Mouse (Mus musculus): ENCODE measurements at regions not wholly inside any gene's neighbourhood (a gene's known extent, or its start where the extent isn't known, plus 50 kb on each side); places are given as distances from the start of the nearest gene placed in this dataset.

DNA sequence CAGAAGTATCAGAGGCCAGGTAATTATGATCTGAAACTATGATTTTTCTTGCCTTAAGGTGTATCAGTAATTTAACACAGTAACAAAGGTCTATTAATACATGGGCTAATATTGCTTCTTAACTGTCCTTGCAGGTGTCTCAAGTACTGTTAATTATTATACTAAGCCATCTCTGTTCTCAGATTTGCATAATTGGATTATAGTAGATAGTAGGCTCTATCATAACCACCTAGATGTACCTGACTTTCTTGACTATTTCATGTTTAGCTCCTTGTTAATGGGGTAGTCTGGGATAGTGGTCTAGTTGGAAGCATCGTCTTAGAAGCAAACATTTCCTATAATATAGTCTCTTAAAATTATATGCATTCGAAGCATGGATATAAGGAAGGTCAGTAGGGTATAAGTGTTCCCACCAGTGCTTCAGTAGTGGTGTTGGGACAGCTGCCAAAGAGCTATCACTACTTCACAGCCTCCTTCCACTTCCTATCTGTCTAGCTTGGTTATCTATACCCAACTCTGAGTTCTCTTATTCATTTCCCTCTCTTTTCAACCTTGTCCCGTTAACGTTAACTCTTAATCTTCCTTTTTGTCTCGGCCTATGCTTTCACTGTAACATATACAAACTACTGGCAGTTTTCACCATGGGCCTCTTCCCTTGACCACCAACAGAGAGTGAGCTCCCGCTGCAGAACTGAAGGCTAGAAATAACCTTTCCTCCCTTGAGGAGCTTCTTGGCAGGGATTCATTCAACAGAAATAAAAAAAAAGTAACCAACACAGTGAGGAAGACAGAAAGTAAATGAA, 630.9 kb upstream of the Lcorl start:
- DNase-seq = no peak

DNA sequence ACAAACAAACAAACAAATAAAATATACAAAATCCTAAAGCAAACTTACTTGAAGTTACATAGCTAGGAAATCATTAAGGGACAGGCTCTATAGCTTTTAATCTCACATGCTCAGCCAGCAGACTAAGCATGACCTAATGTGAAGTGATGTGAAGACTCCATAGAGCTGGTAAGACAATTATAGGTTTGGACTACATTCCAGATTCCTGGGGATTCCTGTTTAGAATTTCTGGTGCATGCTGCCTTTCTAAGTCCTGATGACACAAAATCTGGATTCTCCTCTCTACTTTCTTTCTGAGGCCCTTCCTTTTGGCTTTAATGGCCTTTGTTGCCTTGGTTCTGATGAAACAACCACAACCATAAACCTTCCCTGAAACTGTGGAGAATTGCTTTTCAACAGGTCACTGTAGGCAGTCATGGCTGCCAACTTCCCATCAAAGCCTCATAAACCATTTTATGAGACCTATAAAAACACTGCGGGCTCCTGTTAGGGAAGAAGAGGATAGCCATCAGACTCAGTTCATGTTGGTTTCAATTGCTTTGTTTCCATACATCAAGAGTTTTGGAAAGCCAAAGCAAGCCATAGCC, 629.4 kb upstream of the Lcorl start:
- no peak for DNase-seq

DNA sequence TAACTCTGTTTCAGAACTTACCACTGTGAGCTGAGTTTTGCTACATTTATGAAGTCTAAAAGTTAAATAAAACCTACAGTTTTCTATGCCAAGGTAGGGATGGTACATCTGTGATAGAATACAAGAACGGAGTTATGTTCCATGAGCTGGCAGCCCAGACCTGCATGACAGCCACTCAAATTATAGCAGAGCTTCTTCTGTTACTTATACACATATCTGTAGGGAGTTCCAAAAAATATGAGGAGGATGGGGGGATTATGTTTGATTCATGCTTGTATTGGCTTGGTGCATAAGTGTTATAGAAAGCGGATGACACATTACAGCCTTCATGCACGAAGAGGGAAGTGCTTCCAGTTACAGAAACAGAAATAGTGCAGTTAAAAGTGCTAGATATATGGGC, 598.9 kb upstream of the Lcorl start:
- no peak for DNase-seq

DNA sequence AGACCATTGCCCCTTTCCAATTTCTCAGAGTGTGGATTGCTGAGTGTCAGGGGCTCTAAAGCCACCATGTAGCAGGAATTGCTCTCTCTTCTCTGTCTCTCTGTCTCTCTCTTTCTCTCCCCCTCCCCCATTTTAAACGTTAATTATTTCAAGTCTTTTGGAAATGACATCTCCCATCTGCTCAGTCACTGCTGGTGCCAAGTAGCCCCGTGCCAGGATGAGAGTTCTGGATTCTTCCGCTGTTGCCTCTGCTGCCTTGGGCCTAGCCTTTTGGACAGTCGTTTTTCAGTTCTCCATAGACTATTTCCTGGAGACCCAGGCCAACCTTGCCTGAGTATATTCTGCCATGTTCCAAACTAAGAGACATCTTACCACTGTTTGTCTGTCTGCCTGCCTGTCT, 590.9 kb upstream of the Lcorl start:
- no peak for DNase-seq

DNA sequence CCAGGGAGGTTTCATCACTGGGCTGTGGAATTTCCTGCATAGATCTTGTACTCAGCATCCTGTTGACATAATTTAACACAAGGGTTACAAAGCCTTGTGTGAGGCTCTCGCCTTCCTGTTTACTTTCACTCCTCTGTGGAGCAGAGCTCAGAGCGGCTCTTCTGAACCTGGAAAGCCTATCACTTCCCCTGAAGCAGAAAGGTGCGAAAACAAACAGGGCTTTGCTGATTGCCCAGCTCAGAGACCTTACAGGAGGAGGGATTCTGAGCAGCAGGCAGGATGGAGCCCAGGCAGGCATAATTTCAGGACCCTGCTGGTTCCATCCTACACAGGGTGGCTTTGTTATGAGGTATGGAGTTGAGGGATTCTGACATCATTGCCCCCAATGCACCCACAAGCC, 588.4 kb upstream of the Lcorl start:
- DNase-seq = no peak

DNA sequence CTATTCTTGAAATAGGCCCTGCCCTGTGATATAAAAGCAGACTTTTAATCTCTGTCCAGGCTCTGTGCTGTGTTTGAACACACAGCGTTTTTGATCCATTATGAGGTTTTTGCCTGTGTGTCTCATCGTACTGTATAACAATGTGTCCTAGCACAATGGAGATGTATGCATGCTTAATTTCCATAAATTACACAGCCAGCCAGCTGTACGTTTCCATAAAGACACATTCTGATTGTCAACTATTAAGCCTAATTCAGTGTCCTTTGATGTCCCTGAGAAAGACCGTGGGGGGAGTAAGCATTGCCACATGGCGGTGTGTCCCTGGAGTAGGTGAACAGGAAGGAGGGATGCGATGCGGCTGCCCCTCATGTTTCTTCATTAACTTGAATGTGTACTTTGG, 587.7 kb upstream of the Lcorl start:
- DNase-seq = no peak

DNA sequence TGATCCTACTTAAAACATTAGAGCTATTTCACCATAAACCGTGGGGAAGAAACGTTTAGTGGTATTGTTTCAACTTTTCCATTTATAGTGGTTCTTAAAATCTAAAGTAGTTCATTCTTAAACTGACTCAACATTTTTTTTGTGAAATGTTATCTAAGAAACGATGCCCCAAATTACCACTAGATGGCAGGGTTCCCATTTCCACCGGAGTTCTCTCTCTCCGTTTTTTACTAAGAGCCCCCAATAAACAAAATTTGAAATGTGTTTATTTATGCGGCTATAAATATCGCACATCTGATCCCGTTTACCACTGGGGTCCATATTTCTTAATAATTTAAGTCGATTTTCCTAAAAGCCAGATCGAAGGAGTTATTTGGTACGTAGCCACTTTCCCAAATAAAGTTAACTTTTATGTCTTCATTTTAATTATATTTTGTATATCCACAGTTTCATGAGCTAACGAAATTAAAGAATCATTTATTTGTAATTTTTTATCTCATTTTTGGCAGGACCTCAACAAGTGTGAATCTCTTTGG, 586.5 kb upstream of the Lcorl start:
- DNase-seq = peak; percentile 43

DNA sequence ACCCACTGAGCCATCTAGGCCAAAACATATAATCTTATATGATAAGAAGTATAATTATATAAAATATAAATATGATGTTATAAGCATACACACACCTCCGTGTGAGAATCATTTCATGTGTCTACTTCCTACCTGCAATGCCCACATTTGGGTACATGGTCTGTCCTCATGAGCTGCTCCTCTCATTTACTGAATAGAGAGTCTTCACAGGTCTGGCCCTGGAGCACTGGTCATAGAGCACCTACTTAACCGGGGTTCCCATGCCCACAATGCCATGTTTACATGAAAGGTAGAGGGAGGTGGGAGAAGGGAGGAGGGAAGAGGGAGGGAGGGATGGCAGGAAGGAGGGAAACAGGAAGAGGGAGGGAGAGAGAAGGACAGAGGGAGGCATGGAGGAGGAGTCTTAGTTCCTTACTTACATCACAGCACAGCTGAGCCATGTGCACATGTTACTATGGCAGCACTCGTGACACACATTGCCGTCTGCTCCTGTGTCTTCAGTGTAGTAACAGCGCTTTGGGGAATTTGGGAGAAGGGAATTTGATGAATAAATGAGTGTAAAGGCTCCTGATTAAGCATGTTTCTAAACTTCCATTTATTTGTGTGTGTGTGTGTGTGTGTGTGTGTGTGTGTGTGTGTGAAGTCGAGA, 585.3 kb upstream of the Lcorl start:
- peak; percentile 5 for DNase-seq

DNA sequence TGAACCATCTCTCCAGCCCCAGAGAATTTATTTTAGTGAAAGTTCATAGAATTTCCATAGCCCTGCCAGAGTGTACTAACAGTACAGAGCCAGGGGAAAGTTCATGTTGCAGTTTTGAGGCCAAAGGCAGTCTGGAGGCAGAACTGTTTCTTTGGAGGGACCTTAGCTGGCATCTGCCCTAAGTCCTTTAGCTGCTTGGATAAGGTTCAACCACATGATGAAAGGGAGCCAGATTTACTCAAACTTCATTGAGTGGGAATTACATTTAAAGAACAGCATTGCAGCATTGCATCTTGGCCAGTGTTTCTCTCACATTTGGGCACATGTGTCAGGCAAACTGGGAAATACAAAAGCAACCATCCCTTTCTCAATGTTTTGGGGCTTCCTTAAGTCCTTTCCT, 584.3 kb upstream of the Lcorl start:
- peak; percentile 40 for DNase-seq

DNA sequence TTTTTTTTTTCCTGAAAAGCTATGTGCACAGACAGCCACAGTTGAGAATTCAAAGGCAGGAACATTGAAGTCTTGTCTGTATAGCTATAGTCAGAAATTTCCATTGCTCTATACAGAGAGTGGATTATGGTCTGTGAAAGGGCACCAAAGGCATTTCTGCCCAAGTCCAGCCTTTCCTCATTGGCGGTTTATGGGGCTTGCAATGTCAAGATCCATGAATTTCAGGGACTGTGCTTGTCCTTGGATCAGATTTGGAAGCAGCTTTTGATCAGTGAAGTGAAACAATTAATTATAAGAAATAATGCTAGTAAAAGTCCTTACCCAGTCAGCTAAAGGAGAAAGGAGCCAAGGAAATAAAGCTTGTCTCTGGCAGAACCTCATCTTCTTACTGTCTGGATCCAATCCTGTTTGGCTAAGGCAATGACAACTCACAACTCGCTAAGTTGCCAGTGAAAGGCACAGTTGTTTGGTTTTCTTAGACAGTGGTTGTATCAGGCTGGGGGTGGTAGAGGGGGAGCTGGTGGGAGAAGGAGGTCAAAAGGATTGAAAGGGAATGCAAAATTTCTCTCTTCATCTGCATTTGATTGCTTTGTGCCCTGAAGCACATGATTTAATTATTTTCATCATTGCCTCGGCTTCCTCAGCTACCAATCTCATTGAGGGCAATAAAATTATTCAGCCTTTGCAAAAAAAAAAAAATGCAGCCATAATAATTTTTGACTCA, 574.4 kb upstream of the Lcorl start:
- DNase-seq = no peak

DNA sequence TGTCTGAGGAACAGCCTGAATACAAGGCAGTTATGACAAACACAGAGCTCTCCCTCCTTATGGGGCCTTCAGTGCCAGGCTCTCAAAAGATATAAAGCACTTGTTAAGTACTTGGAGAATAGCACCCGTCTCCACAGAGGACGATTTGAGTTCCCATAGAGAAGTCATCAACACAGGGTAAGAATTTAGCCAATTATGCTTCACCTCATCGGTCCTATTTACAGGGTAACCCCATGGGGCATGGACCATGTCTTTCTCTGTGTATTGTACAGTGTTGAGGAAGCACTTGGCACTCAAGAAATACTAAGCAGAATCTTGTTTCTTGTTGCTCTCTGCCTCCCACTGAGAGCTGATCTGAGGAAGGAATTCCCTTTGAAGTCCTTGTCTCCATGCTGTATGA, 565.3 kb upstream of the Lcorl start:
- no peak for DNase-seq

DNA sequence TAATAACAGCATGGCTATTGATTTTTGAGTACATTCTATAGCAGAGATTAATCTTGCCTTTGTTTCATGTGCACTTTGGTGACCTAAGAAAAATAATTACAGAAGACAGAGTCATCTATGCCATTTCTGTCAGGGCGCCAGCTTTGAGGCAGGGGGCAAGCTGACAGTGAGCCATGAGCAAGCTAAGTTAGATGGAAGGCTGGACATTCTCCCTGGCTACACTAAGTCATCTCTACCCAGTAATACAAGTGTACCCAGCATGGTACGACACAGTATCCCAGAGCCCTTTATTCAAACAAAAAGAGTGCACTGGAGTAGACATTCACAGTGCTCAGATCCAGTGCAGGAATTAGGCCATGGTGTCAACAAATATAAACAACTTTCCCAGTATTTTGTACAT, 549.6 kb upstream of the Lcorl start:
- no peak for DNase-seq

DNA sequence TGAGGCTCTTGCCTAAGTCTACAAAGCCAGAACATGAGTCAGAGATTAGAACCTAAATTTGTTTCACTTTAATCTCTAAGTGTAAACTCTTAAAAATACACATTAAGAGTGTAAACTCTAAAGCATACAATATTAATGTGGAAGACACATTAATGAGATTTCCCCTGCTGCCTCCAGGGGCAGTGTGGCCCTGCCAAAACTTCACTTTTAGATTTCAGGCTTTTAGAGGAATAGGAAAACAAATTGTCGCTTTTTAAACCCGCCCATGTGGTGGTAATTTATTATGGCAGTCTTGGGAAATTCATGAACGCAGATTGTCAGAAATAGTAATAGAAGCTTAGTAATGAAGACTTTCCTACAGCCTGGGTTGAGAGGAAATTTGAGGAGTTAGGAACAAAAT, 549.0 kb upstream of the Lcorl start:
- DNase-seq = peak; percentile 13

DNA sequence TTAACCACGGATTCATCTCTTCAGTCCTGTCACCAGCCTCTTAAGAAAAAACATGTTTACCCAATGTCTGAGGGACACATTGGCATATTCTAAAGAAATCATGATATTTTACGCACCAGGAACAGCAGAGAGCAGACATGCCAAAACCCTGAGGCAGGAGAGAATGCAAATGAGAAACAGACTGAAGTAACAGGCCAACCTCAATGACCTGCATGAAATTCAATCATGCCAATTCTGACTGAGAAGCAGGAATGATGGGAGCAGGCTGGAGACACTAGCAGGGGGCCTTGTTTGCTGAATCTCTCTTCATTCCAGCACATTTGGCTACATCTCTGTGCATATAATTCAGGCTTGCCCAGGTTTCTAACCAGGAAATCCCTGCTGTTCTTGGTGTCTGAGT, 529.2 kb upstream of the Lcorl start:
- DNase-seq = no peak

DNA sequence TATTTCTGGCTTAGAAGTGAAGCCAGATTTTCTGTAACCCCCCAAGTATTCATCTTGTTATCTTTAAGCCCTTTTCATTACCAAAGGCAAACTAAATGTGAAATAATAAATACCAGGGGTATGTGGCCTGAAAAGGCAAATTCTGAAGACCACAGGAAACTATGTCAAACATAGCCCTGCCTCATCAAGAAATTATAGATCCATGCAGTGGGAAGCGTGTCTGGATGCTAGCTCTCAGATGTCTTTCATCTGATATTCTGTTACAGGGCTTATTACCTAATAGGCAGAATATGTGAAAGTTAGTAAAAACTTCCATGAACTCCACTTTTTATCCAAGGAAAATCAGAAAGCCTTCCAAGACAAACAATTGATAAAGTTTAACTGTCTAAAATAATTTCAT, 509.9 kb upstream of the Lcorl start:
- no peak for DNase-seq

DNA sequence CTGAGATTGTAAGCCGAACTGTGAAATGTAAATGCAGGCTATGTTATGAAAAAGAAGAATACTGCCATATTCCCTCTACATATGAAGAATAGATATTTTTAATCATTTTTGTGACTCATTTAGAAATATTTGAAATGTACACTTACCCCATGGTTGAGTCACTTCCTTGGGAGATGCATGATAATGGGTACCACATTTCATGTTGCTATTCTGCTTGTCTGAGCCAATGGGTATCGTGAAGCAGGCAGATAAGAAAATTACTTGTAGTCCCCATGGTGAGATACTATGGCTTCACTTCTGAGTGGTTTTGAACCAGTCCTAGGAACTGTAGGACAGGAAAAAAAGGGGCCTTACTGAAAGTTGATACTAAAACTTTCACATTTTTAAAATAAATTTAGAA, 506.2 kb upstream of the Lcorl start:
- DNase-seq = no peak

DNA sequence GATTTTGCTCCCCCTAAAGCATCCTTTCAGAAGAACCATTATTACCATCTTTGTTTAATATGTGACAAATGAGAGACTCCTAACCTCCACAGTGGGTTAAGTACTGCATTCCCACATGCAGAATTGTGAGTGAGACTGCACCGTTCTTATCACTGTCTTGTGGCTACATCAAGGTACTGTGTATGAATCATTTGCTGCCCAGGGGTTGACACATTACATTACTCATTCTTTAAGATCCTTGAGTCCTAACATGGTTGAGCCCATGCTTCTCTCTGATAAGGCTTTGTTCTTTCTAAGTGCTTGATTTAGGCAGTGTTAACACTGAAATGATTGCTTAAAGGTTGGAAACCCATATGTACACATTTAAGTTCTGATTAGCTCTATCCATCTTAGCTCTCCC, 504.2 kb upstream of the Lcorl start:
- DNase-seq = no peak

DNA sequence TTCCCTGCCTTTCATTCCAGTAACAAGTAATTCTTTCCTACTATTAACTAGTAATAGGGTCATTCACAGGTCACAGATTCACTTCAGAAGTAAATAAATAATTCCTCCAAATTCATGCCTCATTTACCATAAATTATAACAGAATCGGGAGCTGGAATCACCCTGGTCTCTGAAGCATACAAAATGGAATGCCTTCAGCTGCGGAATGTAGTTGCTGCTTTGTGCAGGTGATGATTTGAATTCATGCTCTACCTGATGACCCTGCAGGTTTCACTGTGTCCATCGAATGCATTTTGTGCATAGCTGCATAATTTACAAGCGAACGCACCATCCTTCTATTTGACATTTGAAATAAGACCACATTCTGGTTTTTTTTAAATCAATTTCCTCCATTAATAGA, 491.0 kb upstream of the Lcorl start:
- no peak for DNase-seq

DNA sequence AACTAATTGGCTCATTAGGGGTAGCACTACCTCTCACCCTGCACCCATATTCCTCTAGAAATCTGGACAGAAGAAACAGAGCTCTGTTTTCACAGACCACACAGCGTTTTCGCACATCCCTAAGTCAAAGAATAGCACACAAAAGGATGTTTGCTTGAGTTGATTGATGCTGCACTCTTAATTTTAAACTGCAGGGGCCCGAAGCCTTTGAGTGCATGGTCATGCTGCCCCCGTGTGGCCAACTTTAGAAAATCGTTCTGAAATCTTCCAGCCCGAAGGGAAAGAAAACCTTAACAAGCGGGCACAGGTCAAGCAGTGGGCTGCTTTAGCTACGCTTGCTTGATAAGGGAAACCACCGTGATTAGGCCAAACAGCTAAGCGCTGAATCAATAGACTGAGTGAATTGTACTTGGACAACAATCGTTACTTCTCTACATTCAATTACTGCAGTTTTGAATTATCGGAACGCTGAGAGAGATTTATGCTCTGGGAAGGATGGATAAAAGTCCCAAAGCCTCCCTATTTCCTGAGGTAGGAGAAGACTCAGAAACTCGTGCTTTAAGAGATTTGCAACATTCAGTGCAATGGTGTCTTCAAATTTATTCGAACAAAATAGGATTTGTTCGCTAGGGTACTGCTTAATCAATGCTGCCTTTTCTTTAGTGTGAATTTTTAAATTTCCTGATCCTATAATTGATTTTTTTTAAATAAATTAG, 490.1 kb upstream of the Lcorl start:
- DNase-seq = peak; percentile 84

DNA sequence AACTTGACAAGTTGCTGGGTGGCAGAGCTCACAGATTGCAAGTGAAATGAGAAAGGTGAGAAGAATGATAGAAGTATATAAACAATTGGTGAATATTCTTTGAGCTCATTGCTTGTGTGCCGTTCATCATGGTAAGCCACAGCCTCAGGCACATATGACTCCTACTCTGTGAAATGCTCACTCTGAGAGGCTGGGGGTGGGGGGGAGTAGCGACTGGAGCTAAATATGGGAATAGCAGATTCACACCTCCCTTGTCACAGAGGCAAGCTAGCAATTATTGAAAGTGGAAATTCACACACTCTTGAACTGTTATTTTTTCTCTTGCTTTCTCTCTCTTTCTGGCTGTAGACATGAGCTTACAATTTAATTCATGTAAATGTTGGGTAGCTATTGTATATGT, 481.0 kb upstream of the Lcorl start:
- no peak for DNase-seq

DNA sequence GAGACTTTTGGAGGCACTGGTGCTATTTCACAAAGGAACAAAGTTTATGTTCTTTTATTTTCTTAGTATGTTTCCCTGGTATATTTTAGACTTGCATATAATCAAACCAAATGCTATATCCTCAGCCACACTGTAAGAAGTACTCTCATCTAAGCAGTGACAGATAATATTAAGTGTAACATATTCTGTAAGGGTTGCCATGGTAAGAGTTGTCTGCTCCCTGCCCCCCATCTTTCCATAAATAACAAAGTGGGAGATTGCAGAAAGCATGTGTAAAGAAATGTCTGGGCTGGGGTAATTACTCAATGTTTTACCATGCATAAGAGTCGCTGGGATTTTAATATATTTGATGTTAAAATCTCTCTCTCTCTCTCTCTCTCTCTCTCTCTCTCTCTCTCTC, 473.5 kb upstream of the Lcorl start:
- DNase-seq = no peak

Measured in adrenal gland, postnatal 10 days (tissue).